ENCODE assay signal across 22 mouse cellular contexts in genomic region chr8:108870371-108870770, GRCm38 (mm10).
DNase-seq lines count a peak whose midpoint lies in the region; ATAC-seq lines count a peak whose summit lies in the region.
"Had no signal": no experiment of that assay in that cellular context is flagged by ENCODE, and none has a peak within 500 bp of the region (broad histone marks: within the 10 kb centered on the region; RNA-seq: fewer than 3 reads in every experiment).

No protein-coding gene starts in this region.

- peaks cover 34% of the 10 kb centered on the region for H3K36me3 ChIP-seq in midbrain, embryonic 13.5 days
- peaks cover 55% of the 10 kb centered on the region for H3K36me3 ChIP-seq in midbrain, embryonic 10.5 days
- H3K36me3 ChIP-seq: embryonic facial prominence, embryonic 15.5 days; hindbrain, embryonic 15.5 days had no signal

- H3K4me3 ChIP-seq in midbrain, embryonic 13.5 days (replicated peaks), result no peak overlapping the region
- H3K4me3 ChIP-seq in midbrain, embryonic 10.5 days, result no peak overlapping the region
- H3K4me3 ChIP-seq: embryonic facial prominence, embryonic 12.5 days; embryonic facial prominence, embryonic 15.5 days; gastrocnemius, adult 2 months; hindbrain, embryonic 12.5 days; hindbrain, embryonic 15.5 days had no signal

- no peak overlapping the region for H3K4me2 ChIP-seq in midbrain, embryonic 13.5 days (replicated peaks)
- H3K4me2 ChIP-seq: embryonic facial prominence, embryonic 12.5 days; embryonic facial prominence, embryonic 15.5 days; heart, embryonic 11.5 days; hindbrain, embryonic 12.5 days; hindbrain, embryonic 15.5 days had no signal

- H3K27me3 ChIP-seq in midbrain, embryonic 13.5 days, result no peaks in the 10 kb centered on the region
- no peaks in the 10 kb centered on the region for H3K27me3 ChIP-seq in midbrain, embryonic 10.5 days (ENCODE audit: low read depth, poor library complexity, severe bottlenecking)
- H3K27me3 ChIP-seq: embryonic facial prominence, embryonic 12.5 days; embryonic facial prominence, embryonic 15.5 days; hindbrain, embryonic 12.5 days; hindbrain, embryonic 15.5 days had no signal

- 95% methylated on average over 3 of the region's 3 CpGs for WGBS in midbrain, embryonic 13.5 days
- WGBS in midbrain, embryonic 10.5 days, result 90% methylated on average over 3 of the region's 3 CpGs

- H3K9me3 ChIP-seq in midbrain, embryonic 13.5 days, result no peaks in the 10 kb centered on the region
- no peaks in the 10 kb centered on the region; the same call in 1 of the 2 replicates for H3K9me3 ChIP-seq in midbrain, embryonic 10.5 days (replicated peaks)
- H3K9me3 ChIP-seq: embryonic facial prominence, embryonic 12.5 days; embryonic facial prominence, embryonic 15.5 days; hindbrain, embryonic 12.5 days; hindbrain, embryonic 15.5 days had no signal

- peak overlapping the region; percentile 14; the same call in 1 of the 2 replicates for H3K27ac ChIP-seq in midbrain, embryonic 13.5 days
- no peak overlapping the region for H3K27ac ChIP-seq in midbrain, embryonic 10.5 days (replicated peaks)
- H3K27ac ChIP-seq: embryonic facial prominence, embryonic 12.5 days; embryonic facial prominence, embryonic 15.5 days; gastrocnemius, adult 2 months; hindbrain, embryonic 12.5 days; hindbrain, embryonic 15.5 days had no signal

- no peak overlapping the region for H3K9ac ChIP-seq in midbrain, embryonic 13.5 days (replicated peaks)
- H3K9ac ChIP-seq: embryonic facial prominence, embryonic 12.5 days; embryonic facial prominence, embryonic 15.5 days; forebrain, postnatal 0 days; hindbrain, embryonic 12.5 days; hindbrain, embryonic 15.5 days had no signal

- ATAC-seq in midbrain, embryonic 13.5 days, result no peak
- ATAC-seq: CD4-positive, CD25-positive, alpha-beta regulatory T cell, adult 4 months; forebrain, embryonic 14.5 days; forebrain, postnatal 0 days; intestine, postnatal 0 days had no signal

- DNase-seq in adrenal gland, postnatal 10 days, result peak; percentile 33
- DNase-seq in adrenal gland, postnatal 4 days (ENCODE audit: low spot score in 2 of 2), result no peak
- peak; percentile 79 for DNase-seq in heart, adult 11 months
- no peak for DNase-seq in heart, adult 18-20 months
- no peak for DNase-seq in midbrain, embryonic 10.5 days (ENCODE audit: low spot score)
- DNase-seq: cerebellum, adult 11 months; cerebellum, adult 2 months; cerebellum, adult 9-11 months; cerebellum, postnatal 25 days; forebrain, postnatal 0 days; gastrocnemius, adult 2 months; gastrocnemius, postnatal 36 days; kidney, adult 2 months had no signal

- H3K4me1 ChIP-seq in midbrain, embryonic 13.5 days (replicated peaks), result peaks cover 34% of the 10 kb centered on the region
- peaks cover 32% of the 10 kb centered on the region for H3K4me1 ChIP-seq in midbrain, embryonic 10.5 days

Comparison
In these comparisons a context has a peak if more than half of its experiments do, and no peak if none do; other contexts are left out.
1. DNase-seq: peak in adrenal gland, postnatal 10 days (single experiment) and heart, adult 11 months (single experiment); none in adrenal gland, postnatal 4 days (0 of 2), heart, adult 18-20 months (0 of 2) and midbrain, embryonic 10.5 days (single experiment).